Mouse (Mus musculus) megakaryocyte, embryonic 14.5 days (primary cell): ENCODE data around the gene Nhp2.

ENCODE experiments used
- FLI1 ChIP-seq: IDR thresholded peaks from 2 replicates; pipeline ENCODE4 v1.6.1; 2012; ENCODE audit warnings: low read length, inconsistent platforms, mixed read lengths
- GATA1 ChIP-seq: IDR thresholded peaks from 3 replicates; pipeline ENCODE4 v1.6.1; 2012; ENCODE audit warnings: mixed read lengths, low read length, inconsistent platforms, borderline replicate concordance

GRCm38 (mm10) chr11:51673291-51673690 lies 53.8 kb downstream of the Nhp2 start:
- TF ChIP-seq GATA1: no peak
- TF ChIP-seq FLI1: no peak
